10 mouse cellular contexts compared by ENCODE assay signal in genomic region chr1:172016031-172016430, GRCm38 (mm10). TPM values are rescaled to one million over a fixed set of nuclear protein-coding genes. Genes with fewer than 3 reads are reported as not detected.
DNase-seq lines count a peak whose midpoint lies in the region; ATAC-seq lines count a peak whose summit lies in the region.
"Had no signal": no experiment of that assay in that cellular context is flagged by ENCODE, and none has a peak within 500 bp of the region (broad histone marks: within the 10 kb centered on the region; RNA-seq: fewer than 3 reads in every experiment).

No protein-coding gene starts in this region.

- H3K4me2 ChIP-seq in kidney, embryonic 14.5 days (replicated peaks; ENCODE audit: low read depth, low read length) = no peak overlapping the region
- peak overlapping the region; percentile 37 for H3K4me2 ChIP-seq in hindbrain, embryonic 11.5 days (replicated peaks; ENCODE audit: low read depth, low read length)
- peak overlapping the region; percentile 48 for H3K4me2 ChIP-seq in midbrain, embryonic 14.5 days (ENCODE audit: low read length)
- H3K4me2 ChIP-seq: liver, embryonic 13.5 days had no signal

- no peaks in the 10 kb centered on the region for H3K9me3 ChIP-seq in kidney, embryonic 14.5 days (ENCODE audit: control insufficient read depth, low read length)
- H3K9me3 ChIP-seq in hindbrain, embryonic 11.5 days (ENCODE audit: control insufficient read depth, low read length) = no peaks in the 10 kb centered on the region
- no peaks in the 10 kb centered on the region for H3K9me3 ChIP-seq in midbrain, embryonic 14.5 days (ENCODE audit: control insufficient read depth, low read length)
- H3K9me3 ChIP-seq: liver, embryonic 13.5 days had no signal

- H3K36me3 ChIP-seq in kidney, embryonic 14.5 days (ENCODE audit: control insufficient read depth, insufficient read depth, low read length) = peaks cover 21% of the 10 kb centered on the region
- H3K36me3 ChIP-seq in hindbrain, embryonic 11.5 days (ENCODE audit: control insufficient read depth, insufficient read depth, low read length) = peaks cover 4% of the 10 kb centered on the region; the same call in 1 of the 2 replicates
- peaks cover 26% of the 10 kb centered on the region for H3K36me3 ChIP-seq in midbrain, embryonic 14.5 days (ENCODE audit: control insufficient read depth, insufficient read depth, low read length)
- H3K36me3 ChIP-seq: liver, embryonic 13.5 days had no signal

- H3K4me3 ChIP-seq in kidney, embryonic 14.5 days (ENCODE audit: low read length) = no peak overlapping the region
- H3K4me3 ChIP-seq in hindbrain, embryonic 11.5 days (ENCODE audit: low read depth, low read length) = no peak overlapping the region
- peak overlapping the region; percentile 9; the same call in 1 of the 2 replicates for H3K4me3 ChIP-seq in midbrain, embryonic 14.5 days (replicated peaks; ENCODE audit: low read depth, low read length)
- H3K4me3 ChIP-seq: liver, embryonic 13.5 days had no signal

- H3K27me3 ChIP-seq in kidney, embryonic 14.5 days (ENCODE audit: control insufficient read depth, insufficient read depth, low read length) = no peaks in the 10 kb centered on the region
- no peaks in the 10 kb centered on the region for H3K27me3 ChIP-seq in hindbrain, embryonic 11.5 days (ENCODE audit: control insufficient read depth, insufficient read depth, low read length)
- H3K27me3 ChIP-seq in midbrain, embryonic 14.5 days (ENCODE audit: control insufficient read depth, insufficient read depth, low read length) = no peaks in the 10 kb centered on the region
- H3K27me3 ChIP-seq: CH12.LX; liver, embryonic 13.5 days had no signal

- 54% methylated on average over 8 of the region's 8 CpGs for whole genome bisulfite sequencing in kidney, embryonic 14.5 days
- WGBS in hindbrain, embryonic 11.5 days = 51% methylated on average over 8 of the region's 8 CpGs
- WGBS in midbrain, embryonic 14.5 days = 31% methylated on average over 8 of the region's 8 CpGs

- no peak overlapping the region for H3K9ac ChIP-seq in kidney, embryonic 14.5 days (ENCODE audit: low read depth, low read length)
- H3K9ac ChIP-seq in hindbrain, embryonic 11.5 days (ENCODE audit: low read depth, low read length) = peak overlapping the region; percentile 40
- peak overlapping the region; percentile 40 for H3K9ac ChIP-seq in midbrain, embryonic 14.5 days (replicated peaks; ENCODE audit: low read length)
- H3K9ac ChIP-seq: liver, embryonic 13.5 days had no signal

- H3K4me1 ChIP-seq in kidney, embryonic 14.5 days (ENCODE audit: control insufficient read depth, insufficient read depth, low read length) = peaks cover 29% of the 10 kb centered on the region
- peaks cover 60% of the 10 kb centered on the region for H3K4me1 ChIP-seq in hindbrain, embryonic 11.5 days (replicated peaks; ENCODE audit: control insufficient read depth, insufficient read depth, low read length)
- peaks cover 72% of the 10 kb centered on the region for H3K4me1 ChIP-seq in midbrain, embryonic 14.5 days (ENCODE audit: control insufficient read depth, insufficient read depth, low read length)

- peak overlapping the region; percentile 55; the same call in 1 of the 2 replicates for H3K27ac ChIP-seq in kidney, embryonic 14.5 days (ENCODE audit: low read depth, low read length)
- H3K27ac ChIP-seq in hindbrain, embryonic 11.5 days (ENCODE audit: low read depth, low read length) = peak overlapping the region; percentile 95
- peak overlapping the region; percentile 92 for H3K27ac ChIP-seq in midbrain, embryonic 14.5 days (replicated peaks; ENCODE audit: low read depth, low read length)
- H3K27ac ChIP-seq: liver, embryonic 13.5 days had no signal

- no peak for ATAC-seq in kidney, embryonic 14.5 days (ENCODE audit: low FRiP score, low TSS enrichment)
- ATAC-seq in hindbrain, embryonic 11.5 days (ENCODE audit: low FRiP score) = no peak
- ATAC-seq in midbrain, embryonic 14.5 days (ENCODE audit: low FRiP score, low TSS enrichment) = no peak

- DNase-seq in kidney, postnatal 14 days = no peak
- DNase-seq in brain, adult 2 months (ENCODE audit: low read depth, low spot score) = peak; percentile 58
- no peak for DNase-seq in hindbrain, embryonic 11.5 days (ENCODE audit: low spot score)
- DNase-seq in midbrain, embryonic 14.5 days = no peak
- DNase-seq in adrenal gland, postnatal 14 days = no peak
- DNase-seq in layer of hippocampus, adult 8-10 months (ENCODE audit: low spot score in 2 of 2) = no peak
- no peak for DNase-seq in yolk sac, embryonic 10.5 days (ENCODE audit: low spot score)
- DNase-seq: liver, embryonic 13.5 days had no signal

RNA-seq across cellular contexts. Expression of gene Vangl2, which starts 12.2 kb away (rescaled TPM):
- polyA plus RNA-seq in kidney, embryonic 14.5 days (2014; fragmentation: Nextera tagmentation; extraction: Ambion mirVana) = 18.2 and 19.0 TPM in 2 replicates
- 60.3 and 61.6 TPM in 2 replicates for polyA plus RNA-seq in hindbrain, embryonic 11.5 days (2014; fragmentation: Nextera tagmentation; extraction: Ambion mirVana)
- 52.7 and 57.3 TPM in 2 replicates for polyA plus RNA-seq in midbrain, embryonic 14.5 days (2014; fragmentation: Nextera tagmentation; extraction: Ambion mirVana)
- 4.6 and 6.8 TPM in 2 replicates for total RNA-seq in adrenal gland, postnatal 14 days (2021)
- total RNA-seq in layer of hippocampus, adult 8-10 months (2022) = 10 to 100 TPM; 11.1 to 16.9 (median 14.8) TPM

RNA-seq across cellular contexts. Expression of gene Nhlh1, which starts 41.3 kb away (rescaled TPM):
- polyA plus RNA-seq in kidney, embryonic 14.5 days (2014; fragmentation: Nextera tagmentation; extraction: Ambion mirVana) = not detected in 2 replicates
- polyA plus RNA-seq in hindbrain, embryonic 11.5 days (2014; fragmentation: Nextera tagmentation; extraction: Ambion mirVana) = 20.5 and 22.3 TPM in 2 replicates
- polyA plus RNA-seq in midbrain, embryonic 14.5 days (2014; fragmentation: Nextera tagmentation; extraction: Ambion mirVana) = 3.6 and 5.5 TPM in 2 replicates
- not detected in 2 replicates for total RNA-seq in adrenal gland, postnatal 14 days (2021)
- total RNA-seq in layer of hippocampus, adult 8-10 months (2022) = under 1 TPM; 0.58 to 0.98 (median 0.76) TPM
- total RNA-seq: CH12.LX had no signal
- polyA plus RNA-seq: liver, embryonic 13.5 days had no signal
